Mouse (Mus musculus) olfactory bulb, adult 2 months (tissue): Measurements from ENCODE around the gene Mtrex.

Experiments used
- CTCF ChIP-seq: fragments of 200-500 bp; IDR thresholded peaks from 2 replicates; pipeline ENCODE4 v1.5.1; 2012; ENCODE audit warnings: low read depth, mild to moderate bottlenecking, low read length, moderate library complexity; ENCODE audit not compliant: insufficient read depth
- POLR2A ChIP-seq: fragments of 200-500 bp; IDR thresholded peaks from 2 replicates; pipeline ENCODE4 v1.6.1; 2012; ENCODE audit warnings: mild to moderate bottlenecking, low read depth, low read length, moderate library complexity; ENCODE audit not compliant: insufficient read depth

DNA sequence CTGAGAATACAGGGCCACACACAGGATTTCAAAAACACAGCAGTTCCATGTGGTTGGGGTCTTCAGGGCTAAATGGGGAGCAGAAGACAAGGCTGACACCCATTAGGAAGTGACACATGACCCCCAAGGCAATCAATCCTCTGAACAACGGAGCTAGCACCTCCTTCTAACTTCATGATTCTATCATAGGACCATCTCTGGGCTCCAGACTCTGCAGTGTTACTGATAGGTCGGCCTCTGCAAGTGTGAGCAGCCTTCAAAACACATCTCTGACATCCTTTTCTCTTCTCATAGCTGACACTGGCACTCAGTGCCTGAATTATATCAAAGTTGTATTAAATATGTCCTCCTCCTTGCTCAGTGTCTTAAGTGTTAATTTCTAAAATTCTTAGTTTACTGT is 94.6 kb downstream of the Mtrex start:
- TF ChIP-seq POLR2A = no peak
- no peak for TF ChIP-seq CTCF
